Mouse (Mus musculus) pancreas, adult 10 weeks (tissue): ENCODE measurements around the gene Gm8374. TPM values are rescaled to one million over a fixed set of nuclear protein-coding genes. Genes with fewer than 3 reads are reported as not detected.

Experiments
- polyA plus RNA-seq: library from polyadenylated mRNA; stranded (reverse); fragments of 350-450 nt; fragmentation: Illumina TruSeq; extraction: RNeasy Lipid Tissue Mini Kit (QIAGEN cat#74804); gene quantifications from one replicate; pipeline ENCODE4 v1.2.3, GENCODE M21; 2015; ENCODE audit warnings: low read depth, low replicate concordance; ENCODE audit not compliant: insufficient read depth

Gm8374 gene
- not detected for polyA plus RNA-seq

DNA sequence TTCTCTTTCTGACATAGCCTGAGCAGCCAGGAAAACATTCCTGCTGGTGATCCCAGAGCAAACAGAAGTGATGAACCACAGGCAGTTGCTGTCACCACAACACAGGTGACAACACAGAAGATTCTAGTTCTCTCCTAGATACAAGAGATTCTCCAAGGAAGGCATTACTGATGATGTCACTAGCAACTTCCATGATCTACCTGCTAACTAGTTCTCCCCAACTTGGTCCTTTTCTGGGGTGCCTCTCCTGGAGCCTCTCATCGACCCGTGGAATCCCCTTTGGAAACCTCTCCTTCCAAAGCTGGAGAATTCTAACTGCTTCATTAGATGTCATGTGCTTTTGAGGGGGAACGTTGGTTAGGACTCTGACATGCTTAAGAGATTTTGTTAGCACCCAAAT lies at the start of gene Gm8374:
Gene Gm8374 (minus strand): TSS at position 101 of the 400 bp plus-strand sequence.

GRCm38 (mm10) chr14:7332295-7332694 lies 32.6 kb downstream of the Gm8374 start, which contains the start of gene Gm5797:
Gm5797 (minus strand) TSS chr14:7332395.

GRCm38 (mm10) chr14:7314661-7315060 lies 50.3 kb downstream of the Gm8374 start, which contains the start of gene Gm3739:
Gm3739 (minus strand) TSS chr14:7315049.

Other genes starting within 250 kb of the Gm8374 start
- not detected for gene Gm6676, start 239.7 kb downstream of the Gm8374 start, polyA plus RNA-seq
- gene Gm3512, start 190.6 kb downstream of the Gm8374 start, polyA plus RNA-seq = not detected
- gene Gm16434, start 170.6 kb downstream of the Gm8374 start, polyA plus RNA-seq = not detected
- gene Gm3727, start 100.4 kb downstream of the Gm8374 start, polyA plus RNA-seq = not detected
- gene Gm3739, start 50.1 kb downstream of the Gm8374 start, polyA plus RNA-seq = not detected
- not detected for gene Gm5797, start 32.7 kb downstream of the Gm8374 start, polyA plus RNA-seq
- gene Gm3755, start 85.8 kb upstream of the Gm8374 start, polyA plus RNA-seq = not detected
- not detected for gene Gm3752, start 118.6 kb upstream of the Gm8374 start, polyA plus RNA-seq
- gene Gm3558, start 203.4 kb upstream of the Gm8374 start, polyA plus RNA-seq = not detected
- not detected for gene Gm10338, start 230.5 kb upstream of the Gm8374 start, polyA plus RNA-seq